Mouse (Mus musculus): ENCODE data around the gene Wbp4. TPM values are rescaled to one million over a fixed set of nuclear protein-coding genes. Genes with fewer than 3 reads are reported as not detected.
"Not testable (repeated sequence)": the region's sequence is repeated elsewhere in the genome, so short reads cannot be mapped to it uniquely, and the experiment has no call there.

Gene Wbp4
- polyA plus RNA-seq, 1 experiment from 2014 or later, result 29.2 TPM

- ATAC-seq (ENCODE audit: insufficient number of reproducible peaks, insufficient read depth, low FRiP score, low read depth), result peak; percentile 85
Measured at GRCm38 (mm10) chr14:79451681-79452590, 29.4 kb downstream of the Wbp4 start, which contains the start of gene Kbtbd6. Gene Kbtbd6 (plus strand): TSS chr14:79451835.

GRCm38 (mm10) chr14:79445055-79445620, 36.2 kb downstream of the Wbp4 start:
- 73% methylated on average over 16 of the region's 16 CpGs for WGBS
- Histone ChIP-seq H3K4me1 (ENCODE audit: control insufficient read depth in 2 of 2, insufficient read depth in 2 of 2, low read length in 2 of 2) (no peaks in the 10 kb centered on the region), H3K9me3 (ENCODE audit: control insufficient read depth, low read length) (no peaks in the 10 kb centered on the region), H3K9ac (ENCODE audit: low read length) (no peak overlapping the region), H3K27ac (replicated peaks in 1 of 2; ENCODE audit: control insufficient read depth in 1 of 2, insufficient read depth in 1 of 2, low read depth in 2 of 2, low read length in 2 of 2) (no peak overlapping the region), H3K36me3 (ENCODE audit: control insufficient read depth, insufficient read depth, low read length) (no peaks in the 10 kb centered on the region), H3K4me3 (ENCODE audit: control insufficient read depth in 1 of 2, insufficient read depth in 1 of 2, low read depth in 1 of 2, low read length in 2 of 2) (no peak overlapping the region), H3K27me3 (ENCODE audit: control insufficient read depth, insufficient read depth, low read length) (no peaks in the 10 kb centered on the region), H3K4me2 (ENCODE audit: low read length) (no peak overlapping the region)
- no peak for ATAC-seq (ENCODE audit: insufficient number of reproducible peaks, insufficient read depth, low FRiP score, low read depth)

More at GRCm38 (mm10) chr14:79451681-79452590, 29.4 kb downstream of the Wbp4 start, which contains the start of gene Kbtbd6:
- Histone ChIP-seq H3K4me3 (ENCODE audit: control insufficient read depth in 1 of 2, insufficient read depth in 1 of 2, low read depth in 1 of 2, low read length in 2 of 2) (peak within 1 kb of the TSS; percentile 48 to 66), H3K27ac (replicated peaks in 1 of 2; ENCODE audit: control insufficient read depth in 1 of 2, insufficient read depth in 1 of 2, low read depth in 2 of 2, low read length in 2 of 2) (peak within 1 kb of the TSS; percentile 7 to 54; a peak in 2 of 4 replicates), H3K9ac (ENCODE audit: low read length) (peak within 1 kb of the TSS; percentile 62), H3K4me2 (ENCODE audit: low read length) (peak within 1 kb of the TSS; percentile 61)
- H3K27me3 ChIP-seq (ENCODE audit: control insufficient read depth, insufficient read depth, low read length); H3K9me3 ChIP-seq (ENCODE audit: control insufficient read depth, low read length); H3K4me1 ChIP-seq (ENCODE audit: control insufficient read depth in 2 of 2, insufficient read depth in 2 of 2, low read length in 2 of 2); H3K36me3 ChIP-seq (ENCODE audit: control insufficient read depth, insufficient read depth, low read length): not testable (repeated sequence)
- WGBS, result 13% methylated on average over 36 of the region's 89 CpGs

- Histone ChIP-seq H3K4me3 (ENCODE audit: control insufficient read depth in 1 of 2, insufficient read depth in 1 of 2, low read depth in 1 of 2, low read length in 2 of 2) (no peak overlapping the region), H3K27ac (replicated peaks in 1 of 2; ENCODE audit: control insufficient read depth in 1 of 2, insufficient read depth in 1 of 2, low read depth in 2 of 2, low read length in 2 of 2) (no peak overlapping the region), H3K4me1 (ENCODE audit: control insufficient read depth in 2 of 2, insufficient read depth in 2 of 2, low read length in 2 of 2) (no peaks in the 10 kb centered on the region), H3K36me3 (ENCODE audit: control insufficient read depth, insufficient read depth, low read length) (no peaks in the 10 kb centered on the region), H3K9ac (ENCODE audit: low read length) (no peak overlapping the region), H3K9me3 (ENCODE audit: control insufficient read depth, low read length) (no peaks in the 10 kb centered on the region), H3K4me2 (ENCODE audit: low read length) (no peak overlapping the region), H3K27me3 (ENCODE audit: control insufficient read depth, insufficient read depth, low read length) (no peaks in the 10 kb centered on the region)
- 84% methylated on average over 9 of the region's 9 CpGs for WGBS
- ATAC-seq (ENCODE audit: insufficient number of reproducible peaks, insufficient read depth, low FRiP score, low read depth), result no peak
Measured at GRCm38 (mm10) chr14:79444601-79445000, 36.7 kb downstream of the Wbp4 start.

GRCm38 (mm10) chr14:79441441-79441840, 39.9 kb downstream of the Wbp4 start:
- Histone ChIP-seq H3K9ac (ENCODE audit: low read length) (no peak overlapping the region), H3K27ac (replicated peaks in 1 of 2; ENCODE audit: control insufficient read depth in 1 of 2, insufficient read depth in 1 of 2, low read depth in 2 of 2, low read length in 2 of 2) (no peak overlapping the region), H3K27me3 (ENCODE audit: control insufficient read depth, insufficient read depth, low read length) (no peaks in the 10 kb centered on the region), H3K4me2 (ENCODE audit: low read length) (no peak overlapping the region), H3K4me1 (ENCODE audit: control insufficient read depth in 2 of 2, insufficient read depth in 2 of 2, low read length in 2 of 2) (no peaks in the 10 kb centered on the region), H3K4me3 (ENCODE audit: control insufficient read depth in 1 of 2, insufficient read depth in 1 of 2, low read depth in 1 of 2, low read length in 2 of 2) (no peak overlapping the region), H3K9me3 (ENCODE audit: control insufficient read depth, low read length) (no peaks in the 10 kb centered on the region), H3K36me3 (ENCODE audit: control insufficient read depth, insufficient read depth, low read length) (no peaks in the 10 kb centered on the region)
- no peak for ATAC-seq (ENCODE audit: insufficient number of reproducible peaks, insufficient read depth, low FRiP score, low read depth)
- WGBS, result 66% methylated on average over 5 of the region's 5 CpGs

GRCm38 (mm10) chr14:79440655-79441054, 40.7 kb downstream of the Wbp4 start:
- WGBS, result 82% methylated on average over 2 of the region's 2 CpGs

GRCm38 (mm10) chr14:79434068-79434467, 47.3 kb downstream of the Wbp4 start:
- no peaks in the 10 kb centered on the region for H3K36me3 ChIP-seq (ENCODE audit: control insufficient read depth, insufficient read depth, low read length)
- no peaks in the 10 kb centered on the region for H3K9me3 ChIP-seq (ENCODE audit: control insufficient read depth, low read length)
- 68% methylated on average over 1 of the region's 1 CpGs for WGBS
- ATAC-seq (ENCODE audit: insufficient number of reproducible peaks, insufficient read depth, low FRiP score, low read depth), result no peak
- no peak overlapping the region for H3K9ac ChIP-seq (ENCODE audit: low read length)
- no peak overlapping the region for H3K4me2 ChIP-seq (ENCODE audit: low read length)
- H3K27ac ChIP-seq (replicated peaks in 1 of 2; ENCODE audit: control insufficient read depth in 1 of 2, insufficient read depth in 1 of 2, low read depth in 2 of 2, low read length in 2 of 2), result no peak overlapping the region
- no peaks in the 10 kb centered on the region for H3K4me1 ChIP-seq (ENCODE audit: control insufficient read depth in 2 of 2, insufficient read depth in 2 of 2, low read length in 2 of 2)
- no peaks in the 10 kb centered on the region for H3K27me3 ChIP-seq (ENCODE audit: control insufficient read depth, insufficient read depth, low read length)
- H3K4me3 ChIP-seq (ENCODE audit: control insufficient read depth in 1 of 2, insufficient read depth in 1 of 2, low read depth in 1 of 2, low read length in 2 of 2), result no peak overlapping the region

More at GRCm38 (mm10) chr14:79440655-79441054, 40.7 kb downstream of the Wbp4 start:
- no peak for ATAC-seq (ENCODE audit: insufficient number of reproducible peaks, insufficient read depth, low FRiP score, low read depth)
- Histone ChIP-seq H3K27ac (replicated peaks in 1 of 2; ENCODE audit: control insufficient read depth in 1 of 2, insufficient read depth in 1 of 2, low read depth in 2 of 2, low read length in 2 of 2) (no peak overlapping the region), H3K4me3 (ENCODE audit: control insufficient read depth in 1 of 2, insufficient read depth in 1 of 2, low read depth in 1 of 2, low read length in 2 of 2) (no peak overlapping the region), H3K4me1 (ENCODE audit: control insufficient read depth in 2 of 2, insufficient read depth in 2 of 2, low read length in 2 of 2) (no peaks in the 10 kb centered on the region), H3K4me2 (ENCODE audit: low read length) (no peak overlapping the region), H3K9ac (ENCODE audit: low read length) (no peak overlapping the region), H3K36me3 (ENCODE audit: control insufficient read depth, insufficient read depth, low read length) (no peaks in the 10 kb centered on the region), H3K27me3 (ENCODE audit: control insufficient read depth, insufficient read depth, low read length) (no peaks in the 10 kb centered on the region), H3K9me3 (ENCODE audit: control insufficient read depth, low read length) (no peaks in the 10 kb centered on the region)

- 35% methylated on average over 6 of the region's 59 CpGs for WGBS
- peaks cover 14% of the 10 kb centered on the region for H3K36me3 ChIP-seq (ENCODE audit: control insufficient read depth, insufficient read depth, low read length)
- peak; percentile 29 for ATAC-seq (ENCODE audit: insufficient number of reproducible peaks, insufficient read depth, low FRiP score, low read depth)
Measured at GRCm38 (mm10) chr14:79426730-79427365, 54.5 kb downstream of the Wbp4 start.

More at GRCm38 (mm10) chr14:79426730-79427365, 54.5 kb downstream of the Wbp4 start:
- not testable (repeated sequence) for H3K27me3 ChIP-seq (ENCODE audit: control insufficient read depth, insufficient read depth, low read length); H3K4me1 ChIP-seq (ENCODE audit: control insufficient read depth in 2 of 2, insufficient read depth in 2 of 2, low read length in 2 of 2)
- Histone ChIP-seq H3K27ac (replicated peaks in 1 of 2; ENCODE audit: control insufficient read depth in 1 of 2, insufficient read depth in 1 of 2, low read depth in 2 of 2, low read length in 2 of 2) (peak overlapping the region; percentile 83 to 95), H3K4me3 (ENCODE audit: control insufficient read depth in 1 of 2, insufficient read depth in 1 of 2, low read depth in 1 of 2, low read length in 2 of 2) (peak overlapping the region; percentile 39 to 70), H3K9ac (ENCODE audit: low read length) (peak overlapping the region; percentile 72), H3K9me3 (ENCODE audit: control insufficient read depth, low read length) (peaks cover 12% of the 10 kb centered on the region), H3K4me2 (ENCODE audit: low read length) (peak overlapping the region; percentile 62)

Data from heart, embryonic 14.5 days (tissue).